Mouse (Mus musculus) myocyte (in vitro differentiated cells): ENCODE results near the gene Scamp1.

Experiments used
- E2F4 ChIP-seq: IDR thresholded peaks from one replicate; pipeline ENCODE4 v1.6.1; 2011; ENCODE audit warnings: mild to moderate bottlenecking, control low read depth, moderate library complexity; ENCODE audit not compliant: insufficient read depth
- POLR2A ChIP-seq: IDR thresholded peaks from one replicate; pipeline ENCODE4 v1.6.1; 2011; ENCODE audit warnings: low read depth, mild to moderate bottlenecking, control low read depth, moderate library complexity; ENCODE audit not compliant: insufficient read length
- SRF ChIP-seq: IDR thresholded peaks from one replicate; pipeline ENCODE4 v1.6.1; 2011; ENCODE audit warnings: low read depth; ENCODE audit not compliant: control insufficient read depth, insufficient read length
- TCF3 ChIP-seq: IDR thresholded peaks from one replicate; pipeline ENCODE4 v1.6.1; 2011; ENCODE audit warnings: low read depth, control low read depth; ENCODE audit not compliant: insufficient read length

GRCm38 (mm10) chr13:94198616-94199015 lies 87.0 kb downstream of the Scamp1 start:
- TF ChIP-seq POLR2A (no peak), TCF3 (no peak), E2F4 (no peak), SRF (no peak)
